Mouse (Mus musculus): ENCODE data around the gene Qser1.
A peak's percentile ranks its signal among the peaks of the same experiment; 100 is the strongest.

The Qser1 gene

GRCm38 (mm10) chr2:104817555-104818330, 1.2 kb upstream of the Qser1 start:
- DNase-seq = peak; percentile 12

GRCm38 (mm10) chr2:104816866-104817439, 393 bp upstream of the Qser1 start:
- peak; percentile 96 for DNase-seq

- DNase-seq = peak; percentile 71
These were observed 794 bp downstream of the Qser1 start for GRCm38 (mm10) chr2:104815561-104816370.

GRCm38 (mm10) chr2:104814181-104814951, 2.2 kb downstream of the Qser1 start:
- peak; percentile 42 for DNase-seq

- DNase-seq = no peak
These were observed 11.1 kb downstream of the Qser1 start for GRCm38 (mm10) chr2:104805435-104805834.

GRCm38 (mm10) chr2:104774763-104775162, 41.8 kb downstream of the Qser1 start:
- DNase-seq = peak; percentile 33

- no peak for DNase-seq
These were observed 47.9 kb downstream of the Qser1 start for GRCm38 (mm10) chr2:104768697-104769096.

- no peak for DNase-seq
These were observed 52.5 kb downstream of the Qser1 start for GRCm38 (mm10) chr2:104764018-104764417.

- DNase-seq = no peak
These were observed 53.3 kb downstream of the Qser1 start for GRCm38 (mm10) chr2:104763134-104763703.

GRCm38 (mm10) chr2:104750611-104751010, 65.9 kb downstream of the Qser1 start:
- DNase-seq = peak; percentile 59

GRCm38 (mm10) chr2:104748652-104749183, 67.8 kb downstream of the Qser1 start:
- no peak for DNase-seq

- no peak for DNase-seq
These were observed 70.3 kb downstream of the Qser1 start for GRCm38 (mm10) chr2:104746251-104746650.

GRCm38 (mm10) chr2:104743971-104744370, 72.6 kb downstream of the Qser1 start:
- DNase-seq = no peak

GRCm38 (mm10) chr2:104743160-104743559, 73.4 kb downstream of the Qser1 start:
- no peak for DNase-seq

- DNase-seq = peak; percentile 92
These were observed 73.9 kb downstream of the Qser1 start, which contains the start of gene Depdc7 for GRCm38 (mm10) chr2:104742741-104743064. Gene Depdc7 (minus strand): TSS chr2:104742878.

GRCm38 (mm10) chr2:104741896-104742740, 74.4 kb downstream of the Qser1 start:
- peak; percentile 51 for DNase-seq

GRCm38 (mm10) chr2:104741015-104741758, 75.4 kb downstream of the Qser1 start:
- DNase-seq = peak; percentile 7

GRCm38 (mm10) chr2:104740248-104740949, 76.2 kb downstream of the Qser1 start:
- DNase-seq = no peak

- DNase-seq = no peak
These were observed 76.9 kb downstream of the Qser1 start for GRCm38 (mm10) chr2:104739691-104740090.

GRCm38 (mm10) chr2:104736241-104736640, 80.3 kb downstream of the Qser1 start:
- no peak for DNase-seq

Measured in embryo, embryonic 11 days (tissue).